Mouse (Mus musculus) liver, embryonic 16.5 days (tissue): Measurements from ENCODE around the gene Gm7173. TPM values are rescaled to one million over a fixed set of nuclear protein-coding genes. Genes with fewer than 3 reads are reported as not detected.

ENCODE experiments used
- ATAC-seq: fragments of 200-750 bp; cut with Nextera tagmentation; 2 replicates; pipeline ENCODE4 v1.8.0; 2017; ENCODE audit warnings: low read depth, mild to moderate bottlenecking, moderate number of reproducible peaks, moderate library complexity
- H3K27ac ChIP-seq: fragments of 300-500 bp; sonication (generic); 2 replicates; pipeline ENCODE4 v1.5.1; 2014; ENCODE audit warnings: mild to moderate bottlenecking, low read length
- H3K27me3 ChIP-seq: fragments of 300-500 bp; sonication (generic); 2 replicates; pipeline ENCODE4 v1.6.1; 2014; ENCODE audit warnings: low read depth, low read length, mixed read lengths; ENCODE audit not compliant: control insufficient read depth, insufficient read depth
- H3K36me3 ChIP-seq: fragments of 300-500 bp; sonication (generic); 2 replicates; pipeline ENCODE4 v1.6.1; 2014; ENCODE audit warnings: mild to moderate bottlenecking; ENCODE audit not compliant: control insufficient read depth, insufficient read depth
- H3K4me1 ChIP-seq: fragments of 300-500 bp; sonication (generic); 2 replicates; pipeline ENCODE4 v1.6.1; 2014; ENCODE audit warnings: low read depth, low read length, mixed read lengths; ENCODE audit not compliant: control insufficient read depth
- H3K4me2 ChIP-seq: fragments of 300-500 bp; sonication (generic); 2 replicates; pipeline ENCODE4 v1.6.1; 2014; ENCODE audit warnings: low read depth, low read length, mixed read lengths
- H3K4me3 ChIP-seq: fragments of 300-500 bp; sonication (generic); 2 replicates; pipeline ENCODE4 v1.5.1; 2014; ENCODE audit warnings: low read depth, mild to moderate bottlenecking, low read length
- H3K9ac ChIP-seq: fragments of 300-500 bp; sonication (generic); 2 replicates; pipeline ENCODE4 v1.6.1; 2014; ENCODE audit warnings: low read depth, low read length
- H3K9me3 ChIP-seq: fragments of 300-500 bp; sonication (generic); replicated peaks from 2 replicates; pipeline ENCODE4 v1.6.1; 2016; ENCODE audit warnings: low read length; ENCODE audit not compliant: control insufficient read depth
- WGBS: fragments of 180-500 bp; shearing (Covaris S2); extraction: QIAGEN DNeasy Blood & Tissue Kit; methylation state at CpG from one replicate; pipeline ENCODE4 v1.1.7; 2014; ENCODE audit not compliant: insufficient replicate concordance; 5-methylcytosine and 5-hydroxymethylcytosine counted together
- polyA plus RNA-seq: library from polyadenylated mRNA; unstranded; fragments of >200 nt; fragmentation: Nextera tagmentation; extraction: Ambion mirVana; gene quantifications from 2 replicates; pipeline ENCODE4 v1.2.1, GENCODE M21; 2015

Gm7173 gene
- 0.01 TPM in 1 of 2 replicates, not detected in the other for polyA plus RNA-seq

DNA sequence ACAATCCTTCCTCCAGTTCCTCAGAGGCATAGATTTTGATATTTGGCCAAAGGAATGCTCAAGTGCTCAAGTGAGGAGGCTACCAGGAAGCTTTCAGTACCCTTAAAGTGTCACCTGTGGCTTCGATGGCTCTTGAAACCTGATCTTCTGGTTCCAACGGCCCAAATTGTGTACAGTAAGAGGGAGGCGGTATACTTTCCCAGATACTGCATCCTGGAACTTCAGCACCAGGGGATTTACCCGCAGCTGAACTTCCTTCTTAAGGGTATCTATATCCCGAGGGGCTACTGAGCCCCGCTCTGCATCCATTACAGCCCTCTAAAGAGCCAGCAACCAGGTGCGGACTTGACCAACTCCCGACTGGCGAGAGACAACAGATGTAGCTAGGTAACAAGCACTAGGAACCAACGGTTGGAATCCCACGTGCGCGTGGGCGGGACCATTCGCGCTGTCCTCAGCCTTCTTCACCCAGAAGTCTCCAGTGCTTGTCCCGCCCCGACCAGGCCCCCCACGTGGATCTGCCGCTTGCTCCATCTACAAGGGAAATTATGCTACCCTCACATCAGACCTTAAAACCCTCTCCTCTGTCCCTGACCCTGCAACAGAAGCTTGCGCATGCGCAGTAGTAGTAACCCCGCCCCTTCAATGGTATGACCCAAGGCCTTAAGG, at the start of gene Gm7173:
TSS of gene Gm7173 (minus strand) at position 309 of the 669 bp plus-strand sequence.
- H3K36me3 ChIP-seq = no peaks in the 10 kb centered on the region
- no peaks in the 10 kb centered on the region for H3K4me1 ChIP-seq
- no peaks in the 10 kb centered on the region for H3K9me3 ChIP-seq
- H3K9ac ChIP-seq = no peak within 1 kb of the TSS
- peak within 1 kb of the TSS; percentile 19 for H3K4me3 ChIP-seq
- ATAC-seq = no peak
- peak within 1 kb of the TSS; percentile 24; the same call in 1 of the 2 replicates for H3K4me2 ChIP-seq
- H3K27ac ChIP-seq = no peak within 1 kb of the TSS
- WGBS = 24% methylated on average over 23 of the region's 23 CpGs
- no peaks in the 10 kb centered on the region for H3K27me3 ChIP-seq

DNA sequence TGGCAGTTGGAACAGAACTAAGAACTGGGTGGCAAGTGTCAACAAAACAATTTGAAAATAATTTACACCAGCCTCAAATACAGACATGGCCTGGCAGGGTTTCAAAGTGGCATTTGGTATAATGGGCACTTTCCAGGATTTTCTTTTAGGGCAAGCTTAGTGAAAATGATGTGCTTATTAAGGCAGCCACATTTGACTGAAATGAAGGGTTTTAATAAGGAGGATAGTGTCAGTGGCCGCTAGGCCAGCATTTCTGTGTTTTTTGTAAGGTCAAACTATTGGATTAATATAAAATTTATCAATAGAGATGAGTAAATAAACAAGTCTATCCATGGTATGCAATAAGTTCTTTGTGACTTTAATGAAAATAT, 546 bp upstream of the Gm7173 start:
- H3K4me2 ChIP-seq = 0 out of 2 replicates have a peak overlapping the region, but pooled peaks have one; percentile 24
- no peaks in the 10 kb centered on the region for H3K36me3 ChIP-seq
- H3K4me3 ChIP-seq = peak overlapping the region; percentile 19; the same call in 1 of the 2 replicates
- 55% methylated on average over 1 of the region's 1 CpGs for WGBS
- no peaks in the 10 kb centered on the region for H3K4me1 ChIP-seq
- H3K27ac ChIP-seq = no peak overlapping the region
- no peak overlapping the region for H3K9ac ChIP-seq
- no peaks in the 10 kb centered on the region for H3K9me3 ChIP-seq
- no peaks in the 10 kb centered on the region for H3K27me3 ChIP-seq
- no peak for ATAC-seq

GRCm38 (mm10) chrX:79316790-79317189, 200.3 kb downstream of the Gm7173 start:
- Histone ChIP-seq H3K9ac (no peak overlapping the region), H3K4me1 (no peaks in the 10 kb centered on the region), H3K4me3 (no peak overlapping the region), H3K27ac (no peak overlapping the region), H3K27me3 (no peaks in the 10 kb centered on the region), H3K4me2 (no peak overlapping the region), H3K36me3 (no peaks in the 10 kb centered on the region), H3K9me3 (no peaks in the 10 kb centered on the region)
- ATAC-seq = no peak

Other genes starting within 250 kb of the Gm7173 start
- 1.6 and 1.8 TPM in 2 replicates for gene Mageb16, start 154.2 kb upstream of the Gm7173 start, polyA plus RNA-seq